Mouse (Mus musculus): ENCODE measurements at regions not wholly inside any gene's neighbourhood (a gene's known extent, or its start where the extent isn't known, plus 50 kb on each side); places are given as distances from the start of the nearest gene placed in this dataset.

DNA sequence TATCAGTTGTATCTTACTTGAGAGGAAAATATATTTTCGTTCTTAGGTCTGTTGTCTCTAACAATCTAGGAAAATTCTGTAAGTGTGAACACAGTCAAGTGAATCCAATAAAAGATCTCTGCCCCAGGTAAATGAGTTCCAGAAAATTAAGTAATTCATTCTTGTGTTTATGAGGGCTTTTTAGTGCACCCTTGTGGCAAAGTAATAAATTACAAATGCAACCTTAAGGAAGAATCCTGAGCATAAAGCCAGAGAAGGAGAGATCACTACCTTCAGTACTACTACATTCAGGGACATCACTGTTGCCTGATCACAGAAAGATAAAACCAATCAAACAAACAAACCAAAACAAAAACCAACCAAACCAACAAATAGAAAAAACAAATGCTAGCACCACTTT is 56.0 kb upstream of the Lama2 start:
- H3K27ac ChIP-seq (ENCODE audit: control insufficient read depth, low read depth, low read length): no peak overlapping the region
- peak; percentile 3 for DNase-seq (ENCODE audit: low read depth, low spot score)
- TF ChIP-seq ZKSCAN1 (IDR thresholded peaks at IDR 0.05; ENCODE audit: low read depth, low read length) (no peak), CTCF (IDR thresholded peaks at IDR 0.05 in 2 of 3, conservative IDR thresholded peaks at IDR 0.05 in 1 of 3; ENCODE audit: control insufficient read depth in 1 of 3, insufficient read depth in 1 of 3, low read depth in 2 of 3, low read length in 3 of 3, poor library complexity in 1 of 3, severe bottlenecking in 1 of 3) (no peak), JUND (IDR thresholded peaks at IDR 0.05; ENCODE audit: low read depth, low read length) (no peak), RCOR1 (IDR thresholded peaks at IDR 0.05; ENCODE audit: low read depth, low read length) (no peak), ZMIZ1 (IDR thresholded peaks at IDR 0.05; ENCODE audit: low read depth, low read length) (no peak), CHD2 (IDR thresholded peaks at IDR 0.05; ENCODE audit: low read length) (no peak), TCF12 (IDR thresholded peaks at IDR 0.05; ENCODE audit: low read depth, low read length) (no peak), MXI1 (IDR thresholded peaks at IDR 0.05; ENCODE audit: low read depth, low read length) (no peak), HCFC1 (IDR thresholded peaks at IDR 0.05; ENCODE audit: low read depth, low read length) (no peak), BHLHE40 (IDR thresholded peaks at IDR 0.05; ENCODE audit: borderline replicate concordance, low read depth, low read length) (no peak)
- no peaks in the 10 kb centered on the region for H3K79me2 ChIP-seq (ENCODE audit: control insufficient read depth, insufficient read depth, low read length, poor library complexity)
- no peaks in the 10 kb centered on the region for H3K9me3 ChIP-seq (replicated peaks; ENCODE audit: insufficient read depth, low read length)
- no peaks in the 10 kb centered on the region for H3K36me3 ChIP-seq (ENCODE audit: control insufficient read depth in 1 of 2, insufficient read depth in 2 of 2, low read length in 2 of 2)
- no peaks in the 10 kb centered on the region for H3K27me3 ChIP-seq (ENCODE audit: control insufficient read depth in 1 of 2, insufficient read depth in 2 of 2, low read length in 2 of 2)
- no peaks in the 10 kb centered on the region for H3K4me1 ChIP-seq (ENCODE audit: control insufficient read depth in 1 of 2, insufficient read depth in 2 of 2, low read length in 2 of 2)
- no peak overlapping the region for H3K4me3 ChIP-seq (ENCODE audit: control insufficient read depth in 1 of 2, insufficient read depth in 1 of 2, low read depth in 2 of 2, low read length in 2 of 2)
- H3K9ac ChIP-seq (ENCODE audit: control insufficient read depth, low read depth, low read length, poor library complexity, severe bottlenecking): no peak overlapping the region

- TF ChIP-seq TAL1 (IDR thresholded peaks at IDR 0.05; ENCODE audit: low read length): no peak
- no peak for TF ChIP-seq JUND (IDR thresholded peaks at IDR 0.05; ENCODE audit: low read depth, low read length)
- no peak for TF ChIP-seq MAZ (IDR thresholded peaks at IDR 0.05; ENCODE audit: low read depth, low read length)
- H3K36me3 ChIP-seq (ENCODE audit: control insufficient read depth in 1 of 2, insufficient read depth in 2 of 2, low read length in 2 of 2): no peaks in the 10 kb centered on the region
- no peaks in the 10 kb centered on the region for H3K9me3 ChIP-seq (replicated peaks; ENCODE audit: insufficient read depth, low read length)
- H3K4me1 ChIP-seq (ENCODE audit: control insufficient read depth in 1 of 2, insufficient read depth in 2 of 2, low read length in 2 of 2): no peaks in the 10 kb centered on the region
- no peak for DNase-seq (ENCODE audit: low read depth, low spot score)
- H3K9ac ChIP-seq (ENCODE audit: control insufficient read depth, low read depth, low read length, poor library complexity, severe bottlenecking): no peak overlapping the region
- no peak overlapping the region for H3K4me3 ChIP-seq (ENCODE audit: control insufficient read depth in 1 of 2, insufficient read depth in 1 of 2, low read depth in 2 of 2, low read length in 2 of 2)
- H3K27me3 ChIP-seq (ENCODE audit: control insufficient read depth in 1 of 2, insufficient read depth in 2 of 2, low read length in 2 of 2): no peaks in the 10 kb centered on the region
- H3K79me2 ChIP-seq (ENCODE audit: control insufficient read depth, insufficient read depth, low read length, poor library complexity): no peaks in the 10 kb centered on the region
- H3K27ac ChIP-seq (ENCODE audit: control insufficient read depth, low read depth, low read length): no peak overlapping the region
Measured at GRCm38 (mm10) chr10:27674379-27674778, 54.8 kb upstream of the Lama2 start.
